Mouse (Mus musculus) right cerebral cortex, adult 18-20 months (tissue): Measurements from ENCODE around the gene Ccdc14.
"Not testable (repeated sequence)": the region's sequence is repeated elsewhere in the genome, so short reads cannot be mapped to it uniquely, and the experiment has no call there.

Experiments
- DNase-seq: peaks from one replicate; pipeline ENCODE4 v3.0.0; 2022; ENCODE audit warnings: mixed read lengths

The Ccdc14 gene

GRCm38 (mm10) chr16:34690334-34691144, at the start of gene Ccdc14:
Gene Ccdc14, plus strand, starts transcription at chr16:34690616.
- peak; percentile 79 for DNase-seq

- DNase-seq: peak; percentile 72
These were observed 46.7 kb upstream of the Ccdc14 start for GRCm38 (mm10) chr16:34643511-34644259.

DNA sequence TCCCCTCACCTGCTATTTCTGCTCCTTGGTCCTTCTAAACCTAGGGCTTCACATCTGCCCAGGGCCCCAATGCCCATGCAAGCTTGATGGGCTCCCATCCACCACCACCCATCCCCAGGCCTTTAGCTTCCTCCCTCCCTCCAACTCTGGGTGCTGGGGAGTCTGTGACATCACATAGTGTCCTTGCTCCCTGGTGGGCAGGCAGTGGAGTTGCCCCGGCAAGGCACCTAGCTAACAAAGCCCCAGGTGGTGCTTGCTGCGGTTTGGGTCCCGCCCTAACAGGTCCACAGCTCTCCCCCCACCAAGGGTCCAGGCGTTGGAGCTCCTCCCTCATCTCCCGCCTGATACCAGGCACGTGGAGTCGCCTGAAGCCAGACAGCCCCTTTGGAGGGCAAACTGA, 40.8 kb upstream of the Ccdc14 start, which contains the start of gene Ropn1:
Ropn1 (plus strand) TSS at position 301 of the 400 bp plus-strand sequence.
- DNase-seq: no peak

GRCm38 (mm10) chr16:34653023-34653422, 37.4 kb upstream of the Ccdc14 start:
- DNase-seq: peak; percentile 17

GRCm38 (mm10) chr16:34657566-34657965, 32.9 kb upstream of the Ccdc14 start:
- peak; percentile 24 for DNase-seq

DNA sequence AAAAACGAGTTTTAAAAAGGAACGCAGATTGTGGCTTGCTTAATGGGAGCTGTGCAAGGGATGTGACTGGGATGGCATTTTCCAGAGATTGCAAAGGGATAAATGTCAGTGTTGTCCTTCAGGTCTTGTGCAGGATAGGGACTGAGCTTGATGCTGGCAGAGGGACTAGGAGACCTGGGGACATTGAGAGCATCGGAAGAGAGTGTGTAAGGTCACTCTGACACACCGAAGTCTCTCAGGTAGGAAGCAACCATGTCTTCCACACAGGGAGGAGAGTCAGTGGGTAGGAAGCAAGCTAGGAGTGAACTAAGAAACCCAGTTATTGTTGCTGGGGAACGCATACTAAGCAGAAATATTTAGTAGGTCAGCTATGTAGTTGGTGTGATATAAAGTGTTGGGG, 32.4 kb upstream of the Ccdc14 start:
- no peak for DNase-seq

DNA sequence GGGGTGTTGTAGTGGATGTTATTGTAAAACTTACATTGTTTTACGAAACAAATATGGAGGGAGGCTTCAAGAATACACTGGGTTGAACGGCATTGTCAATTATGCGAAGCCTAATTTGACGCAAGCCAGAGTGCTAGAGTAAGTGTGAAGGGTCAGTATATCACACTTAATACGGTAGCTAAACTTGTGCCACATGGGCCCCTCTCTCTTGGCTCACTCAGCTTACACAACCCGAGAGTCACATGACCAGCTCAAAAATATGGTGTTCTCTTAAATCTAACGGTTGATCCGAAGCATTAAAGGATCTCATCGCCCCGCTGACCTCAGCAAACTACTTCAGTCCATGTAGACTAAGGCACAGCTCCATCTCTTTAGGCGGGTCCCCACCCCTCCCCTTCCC, 32.0 kb upstream of the Ccdc14 start:
- DNase-seq: no peak

DNA sequence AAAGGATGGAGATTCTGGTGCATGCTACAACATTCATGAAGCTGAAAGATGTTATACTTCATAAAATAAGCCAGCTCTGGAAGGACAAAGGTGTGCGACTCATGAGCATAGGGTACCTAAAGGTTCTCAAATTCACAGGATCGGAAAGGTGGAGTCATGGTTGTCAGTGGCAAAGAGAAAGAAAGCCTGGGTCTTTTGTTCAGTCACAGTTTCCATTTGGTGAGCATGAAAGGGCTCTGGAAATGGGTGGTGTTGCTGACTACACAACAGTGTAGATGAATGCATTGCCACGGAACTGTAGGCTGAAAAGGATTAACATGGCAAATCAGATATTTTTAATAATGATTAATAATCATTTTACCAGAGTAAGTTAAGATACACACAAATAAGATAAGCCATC, 25.9 kb upstream of the Ccdc14 start:
- no peak for DNase-seq

- DNase-seq: peak; percentile 84
These were observed 23.2 kb upstream of the Ccdc14 start for GRCm38 (mm10) chr16:34667031-34667726.

DNA sequence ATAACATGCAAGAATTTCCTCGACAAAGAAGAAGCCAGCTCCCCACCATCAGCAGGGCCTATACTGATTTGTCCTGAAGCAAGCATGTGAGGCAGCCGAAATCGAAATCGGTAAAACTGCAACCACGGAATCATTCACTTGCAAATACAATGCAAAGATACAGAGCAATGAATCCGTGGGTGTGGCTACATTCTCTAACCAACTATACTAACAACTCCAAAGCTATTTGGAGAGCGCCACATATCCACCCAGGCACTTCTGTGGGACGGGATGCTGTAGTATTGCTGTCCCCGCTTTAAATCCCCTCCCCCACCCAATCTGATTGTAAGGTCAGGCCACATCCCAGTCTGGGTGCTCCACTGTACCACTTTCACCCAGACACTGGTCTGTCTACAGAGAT, 22.1 kb upstream of the Ccdc14 start:
- no peak for DNase-seq

DNA sequence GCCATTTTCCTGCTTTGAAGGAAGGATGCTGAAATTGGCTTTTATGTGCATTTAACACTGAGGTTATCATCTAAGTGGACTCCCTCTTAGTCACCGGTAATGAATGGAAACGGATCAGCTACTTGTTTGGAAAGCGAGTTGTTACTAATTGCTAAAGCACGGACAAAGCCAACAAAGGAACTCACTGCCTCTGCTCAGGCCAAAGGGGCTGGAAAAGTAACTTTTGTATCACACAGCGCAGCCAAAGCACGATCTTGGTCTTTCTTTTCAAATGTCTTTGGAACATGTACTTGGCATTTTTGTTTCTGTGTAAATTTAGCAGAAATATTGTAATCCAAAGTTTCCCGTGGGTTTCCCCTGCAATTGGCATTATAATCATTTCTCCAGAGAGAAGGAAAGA, 18.4 kb upstream of the Ccdc14 start:
- DNase-seq: no peak

DNA sequence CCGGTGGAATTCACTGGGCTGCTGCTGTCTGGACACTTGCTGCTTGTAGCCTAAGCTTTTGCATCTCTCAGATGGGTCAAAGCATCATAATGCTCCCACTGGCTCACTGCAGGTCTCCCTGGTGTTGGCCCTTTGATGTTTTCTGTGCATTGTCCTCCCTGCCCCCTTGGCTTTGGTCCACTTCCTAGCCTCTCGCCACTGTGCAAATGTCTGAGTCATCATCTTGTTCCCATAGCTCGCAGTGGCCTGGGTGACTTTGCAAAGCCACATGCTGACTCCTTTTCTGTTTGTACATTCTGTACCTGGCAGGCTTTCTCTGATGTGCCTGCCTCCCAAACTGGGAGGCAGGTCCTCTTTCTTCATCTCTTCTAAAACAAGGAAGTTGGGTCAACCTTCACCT, 17.6 kb upstream of the Ccdc14 start:
- no peak for DNase-seq

GRCm38 (mm10) chr16:34674365-34674764, 16.1 kb upstream of the Ccdc14 start:
- no peak for DNase-seq

DNA sequence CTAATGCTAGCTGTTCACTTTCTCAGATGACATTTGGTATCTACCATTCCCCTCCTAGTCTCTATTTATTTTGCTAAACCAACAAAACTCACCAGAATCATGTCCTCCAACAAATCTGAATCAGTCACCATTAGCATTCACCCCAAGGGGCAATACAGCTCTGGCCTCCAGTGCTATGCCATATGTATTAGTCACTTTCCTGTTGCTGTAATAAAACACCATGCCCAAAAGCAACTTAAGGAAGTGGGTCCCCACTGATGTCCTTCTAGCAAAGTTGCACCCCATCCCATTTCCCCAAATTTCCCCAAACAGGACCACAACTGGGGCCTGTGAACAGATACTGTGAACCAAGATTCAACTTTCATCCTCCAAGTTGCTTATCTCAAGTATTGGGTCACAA, 8.6 kb upstream of the Ccdc14 start:
- no peak for DNase-seq

GRCm38 (mm10) chr16:34689879-34690278, 537 bp upstream of the Ccdc14 start:
- DNase-seq: no peak

DNA sequence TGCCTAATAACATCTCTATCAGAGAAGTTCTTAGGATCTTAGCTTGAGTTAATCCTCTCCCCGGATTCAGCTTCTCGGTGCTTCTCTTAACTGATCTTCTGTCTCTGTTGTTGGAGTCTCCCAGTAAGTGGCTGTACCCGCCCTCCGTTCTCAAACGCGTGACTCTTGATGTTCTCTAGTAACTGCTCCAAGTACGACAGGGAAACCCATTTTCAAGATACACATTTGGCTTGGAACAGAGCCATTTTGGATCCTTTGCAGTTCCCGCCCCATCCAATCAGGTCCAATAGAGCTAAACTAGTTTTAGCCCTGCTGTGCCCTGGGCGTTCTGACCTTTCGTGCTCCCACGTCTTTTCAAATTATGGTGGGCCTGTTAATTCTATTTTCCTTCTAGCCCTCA, 740 bp downstream of the Ccdc14 start:
- DNase-seq: no peak

- no peak for DNase-seq
These were observed 4.1 kb downstream of the Ccdc14 start for GRCm38 (mm10) chr16:34694477-34694876.

DNA sequence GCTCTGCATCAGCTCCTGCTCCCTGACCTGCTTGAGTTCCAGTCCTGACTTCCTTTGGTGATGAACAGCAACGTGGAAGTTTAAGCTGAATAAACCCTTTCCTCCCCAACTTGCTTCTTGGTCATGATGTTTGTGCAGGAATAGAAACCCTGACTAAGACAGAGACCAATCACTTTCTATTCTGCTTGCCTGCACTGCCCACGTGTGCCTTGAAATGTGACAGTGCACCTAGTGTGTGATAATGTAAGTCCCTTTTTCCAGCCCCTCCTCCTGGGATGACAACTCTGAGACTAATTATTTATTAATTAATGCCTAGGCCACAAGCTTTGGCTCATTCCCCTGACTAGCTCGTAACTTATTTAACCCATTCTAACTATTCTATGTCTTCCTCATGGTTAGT, 8.3 kb downstream of the Ccdc14 start:
- not testable (repeated sequence) for DNase-seq

GRCm38 (mm10) chr16:34700165-34700827, 9.9 kb downstream of the Ccdc14 start:
- peak; percentile 80 for DNase-seq

GRCm38 (mm10) chr16:34700828-34701216, 10.4 kb downstream of the Ccdc14 start:
- DNase-seq: no peak

- no peak for DNase-seq
These were observed 15.6 kb downstream of the Ccdc14 start for GRCm38 (mm10) chr16:34706019-34706418.

DNA sequence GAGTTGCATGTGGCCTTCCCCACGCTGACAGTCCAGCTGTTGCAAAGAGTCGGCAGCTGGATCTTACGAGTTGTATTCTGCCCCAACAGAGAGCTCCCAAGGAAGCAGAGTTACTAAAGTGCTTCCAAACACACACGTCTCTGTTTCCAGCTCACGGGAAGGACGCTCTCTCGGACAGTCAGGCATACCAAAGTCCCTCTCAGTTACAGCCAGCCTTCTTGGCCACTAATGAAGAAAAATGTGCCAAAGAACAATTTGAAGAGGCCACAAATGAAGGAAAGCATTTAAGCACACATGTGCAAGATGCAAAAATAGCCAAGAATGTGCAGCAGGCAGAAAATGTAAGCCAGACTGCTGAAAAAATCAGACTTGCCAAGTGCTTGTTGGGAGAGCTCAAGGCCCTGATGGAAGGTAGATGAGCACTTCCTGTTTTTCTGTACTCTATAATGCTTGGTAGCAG, 16.1 kb downstream of the Ccdc14 start:
- no peak for DNase-seq

GRCm38 (mm10) chr16:34711481-34711880, 21.1 kb downstream of the Ccdc14 start:
- DNase-seq: no peak
